Mouse (Mus musculus) cerebellum, adult 2 months (tissue): ENCODE measurements around the gene Sipa1.

ENCODE experiments used
- CTCF ChIP-seq: fragments of 200-500 bp; IDR thresholded peaks from 2 replicates; pipeline ENCODE4 v1.5.1; 2011; ENCODE audit warnings: low read depth, mild to moderate bottlenecking, control low read depth, low read length, moderate library complexity, borderline replicate concordance; ENCODE audit not compliant: insufficient read depth
- POLR2A ChIP-seq: fragments of 200-500 bp; IDR thresholded peaks from 2 replicates; pipeline ENCODE4 v1.6.1; 2011; ENCODE audit warnings: low read length, control low read depth, borderline replicate concordance; ENCODE audit not compliant: insufficient read depth

- TF ChIP-seq POLR2A (no peak), CTCF (no peak)
Measured at GRCm38 (mm10) chr19:5611973-5612372, 51.5 kb downstream of the Sipa1 start.
